Mouse (Mus musculus): ENCODE results near the gene Slc25a10. TPM values are rescaled to one million over a fixed set of nuclear protein-coding genes. Genes with fewer than 3 reads are reported as not detected.
"Not testable (repeated sequence)": the region's sequence is repeated elsewhere in the genome, so short reads cannot be mapped to it uniquely, and the experiment has no call there.

Gene Slc25a10
- polyA plus RNA-seq, 1 experiment = 32.9 TPM

DNA sequence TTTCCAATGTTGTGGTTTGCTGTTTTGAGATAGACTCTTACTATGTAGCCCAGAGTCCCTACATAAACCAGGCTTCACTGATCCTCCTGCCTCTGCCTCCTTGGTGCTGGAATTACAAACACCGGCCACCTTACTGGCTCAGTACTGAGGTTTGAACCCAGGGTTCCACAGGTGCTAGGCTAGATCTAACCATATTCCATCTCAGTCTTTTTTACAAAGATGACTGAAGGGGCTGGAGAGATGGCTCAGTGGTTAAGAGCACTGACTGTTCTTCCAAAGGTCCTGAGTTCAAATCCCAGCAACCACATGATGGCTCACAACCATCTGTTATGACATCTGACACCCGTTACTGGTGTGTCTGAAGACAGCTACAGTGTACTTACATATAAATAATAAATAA is 22.6 kb downstream of the Slc25a10 start:
- H3K4me1 ChIP-seq (ENCODE audit: control insufficient read depth, insufficient read depth, insufficient read length, low read length); H3K27ac ChIP-seq (replicated peaks; ENCODE audit: low read depth, low read length); H3K4me3 ChIP-seq (ENCODE audit: insufficient read depth, low read depth, low read length): not testable (repeated sequence)

GRCm38 (mm10) chr11:120515611-120516010 is 24.0 kb downstream of the Slc25a10 start:
- Histone ChIP-seq H3K27ac (replicated peaks; ENCODE audit: low read depth, low read length) (no peak overlapping the region), H3K4me1 (ENCODE audit: control insufficient read depth, insufficient read depth, insufficient read length, low read length) (peaks cover 3% of the 10 kb centered on the region; the same call in 1 of the 2 replicates), H3K4me3 (ENCODE audit: insufficient read depth, low read depth, low read length) (no peak overlapping the region)

- Histone ChIP-seq H3K4me3 (ENCODE audit: insufficient read depth, low read depth, low read length) (no peak overlapping the region), H3K27ac (replicated peaks; ENCODE audit: low read depth, low read length) (no peak overlapping the region), H3K4me1 (ENCODE audit: control insufficient read depth, insufficient read depth, insufficient read length, low read length) (peaks cover 3% of the 10 kb centered on the region; the same call in 1 of the 2 replicates)
These were observed 25.5 kb downstream of the Slc25a10 start for GRCm38 (mm10) chr11:120517147-120517546.

- Histone ChIP-seq H3K4me1 (ENCODE audit: control insufficient read depth, insufficient read depth, insufficient read length, low read length) (peaks cover 3% of the 10 kb centered on the region; the same call in 1 of the 2 replicates), H3K4me3 (ENCODE audit: insufficient read depth, low read depth, low read length) (no peak overlapping the region), H3K27ac (replicated peaks; ENCODE audit: low read depth, low read length) (peak overlapping the region; percentile 53)
These were observed 26.4 kb downstream of the Slc25a10 start for GRCm38 (mm10) chr11:120518027-120518426.

GRCm38 (mm10) chr11:120518558-120518957 is 26.9 kb downstream of the Slc25a10 start:
- Histone ChIP-seq H3K4me1 (ENCODE audit: control insufficient read depth, insufficient read depth, insufficient read length, low read length) (peaks cover 3% of the 10 kb centered on the region; the same call in 1 of the 2 replicates), H3K4me3 (ENCODE audit: insufficient read depth, low read depth, low read length) (no peak overlapping the region), H3K27ac (replicated peaks; ENCODE audit: low read depth, low read length) (peak overlapping the region; percentile 8; the same call in 1 of the 2 replicates)

GRCm38 (mm10) chr11:120519738-120520137 is 28.1 kb downstream of the Slc25a10 start:
- Histone ChIP-seq H3K4me3 (ENCODE audit: insufficient read depth, low read depth, low read length) (no peak overlapping the region), H3K4me1 (ENCODE audit: control insufficient read depth, insufficient read depth, insufficient read length, low read length) (peaks cover 3% of the 10 kb centered on the region; the same call in 1 of the 2 replicates), H3K27ac (replicated peaks; ENCODE audit: low read depth, low read length) (peak overlapping the region; percentile 35; the same call in 1 of the 2 replicates)

DNA sequence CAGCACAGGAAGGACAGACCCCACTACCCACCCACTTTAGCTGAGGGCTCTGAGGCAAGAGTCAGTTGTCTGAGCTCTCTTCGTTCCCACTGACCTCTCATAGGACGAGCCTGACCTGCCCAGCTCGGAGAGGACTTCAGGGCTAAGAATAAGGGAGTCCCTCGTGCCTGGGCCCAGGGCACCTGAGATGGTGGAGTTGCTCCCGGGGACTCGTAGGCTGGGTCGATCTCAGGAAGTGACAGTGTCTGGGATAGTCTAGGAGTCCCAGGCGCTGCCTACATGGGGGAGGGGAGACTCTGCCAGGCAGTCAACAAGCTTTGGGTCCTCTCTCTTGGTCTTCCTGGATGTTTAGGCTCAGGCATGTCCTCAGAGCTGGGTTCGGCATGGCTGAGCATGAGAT is 28.9 kb downstream of the Slc25a10 start:
- Histone ChIP-seq H3K4me3 (ENCODE audit: insufficient read depth, low read depth, low read length) (no peak overlapping the region), H3K27ac (replicated peaks; ENCODE audit: low read depth, low read length) (no peak overlapping the region), H3K4me1 (ENCODE audit: control insufficient read depth, insufficient read depth, insufficient read length, low read length) (peaks cover 3% of the 10 kb centered on the region; the same call in 1 of the 2 replicates)

- H3K27ac ChIP-seq (replicated peaks; ENCODE audit: low read depth, low read length) = no peak overlapping the region
- H3K4me3 ChIP-seq (ENCODE audit: insufficient read depth, low read depth, low read length) = no peak overlapping the region
- H3K4me1 ChIP-seq (ENCODE audit: control insufficient read depth, insufficient read depth, insufficient read length, low read length) = peaks cover 3% of the 10 kb centered on the region; the same call in 1 of the 2 replicates
These were observed 29.4 kb downstream of the Slc25a10 start for GRCm38 (mm10) chr11:120520967-120521540.

DNA sequence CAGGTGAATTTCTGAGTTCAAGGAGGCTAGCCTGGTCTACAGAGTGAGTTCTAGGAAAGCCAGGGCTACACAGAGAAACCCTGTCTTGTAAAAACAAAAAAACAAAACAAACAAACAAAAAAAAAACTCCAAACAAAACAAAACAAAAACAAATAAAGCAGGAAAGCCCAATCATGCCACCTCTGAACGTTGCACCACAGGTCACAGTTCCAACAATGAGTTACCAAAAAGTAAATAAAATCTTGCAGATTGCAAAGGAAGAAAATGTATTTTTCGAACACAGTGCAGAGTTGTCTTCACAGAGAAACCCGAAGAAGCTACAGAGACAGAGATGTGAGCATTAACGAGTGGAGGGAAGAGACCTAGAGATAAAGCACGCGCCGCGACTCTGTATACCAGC is 30.9 kb downstream of the Slc25a10 start:
- no peak overlapping the region for H3K4me3 ChIP-seq (ENCODE audit: insufficient read depth, low read depth, low read length)
- no peak overlapping the region for H3K27ac ChIP-seq (replicated peaks; ENCODE audit: low read depth, low read length)

GRCm38 (mm10) chr11:120525959-120526358 is 34.3 kb downstream of the Slc25a10 start:
- Histone ChIP-seq H3K4me3 (ENCODE audit: insufficient read depth, low read depth, low read length) (no peak overlapping the region), H3K27ac (replicated peaks; ENCODE audit: low read depth, low read length) (no peak overlapping the region), H3K4me1 (ENCODE audit: control insufficient read depth, insufficient read depth, insufficient read length, low read length) (peaks cover 4% of the 10 kb centered on the region)

More for the DNA sequence above, 30.9 kb downstream of the Slc25a10 start:
- H3K4me1 ChIP-seq (ENCODE audit: control insufficient read depth, insufficient read depth, insufficient read length, low read length) = peaks cover 3% of the 10 kb centered on the region; the same call in 1 of the 2 replicates

DNA sequence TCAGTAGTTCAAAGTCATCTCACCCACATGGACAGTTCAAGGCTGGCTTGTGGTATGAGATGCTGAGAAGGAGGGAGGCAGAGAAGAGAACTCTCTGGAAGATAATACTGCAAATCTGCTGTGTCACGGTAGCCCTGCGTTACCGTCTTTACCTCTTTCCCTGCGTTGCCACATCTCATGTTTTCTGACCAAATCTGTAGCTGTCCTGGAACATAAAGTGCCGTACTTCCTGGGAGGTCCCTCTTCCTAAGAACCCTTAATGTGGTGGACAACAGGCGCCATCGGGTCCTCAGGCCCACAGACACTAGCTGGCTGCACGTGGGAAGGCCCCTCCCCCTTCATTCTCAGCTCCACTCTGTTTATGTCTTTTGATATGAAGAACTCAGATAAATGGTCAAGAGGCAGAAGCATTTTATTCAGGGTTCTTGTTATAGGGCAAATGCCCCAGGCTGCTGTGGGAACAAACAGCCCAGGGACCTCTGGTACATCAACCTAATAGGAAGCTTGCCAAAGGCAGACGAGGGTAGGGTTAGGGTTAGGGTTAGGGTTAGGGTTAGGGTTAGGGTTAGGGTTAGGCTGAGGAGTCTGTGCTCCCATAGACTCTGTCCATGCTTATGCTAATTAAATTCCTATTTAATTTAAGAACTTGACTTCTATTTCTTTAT is 36.2 kb downstream of the Slc25a10 start:
- Histone ChIP-seq H3K27ac (replicated peaks; ENCODE audit: low read depth, low read length) (no peak overlapping the region), H3K4me3 (ENCODE audit: insufficient read depth, low read depth, low read length) (no peak overlapping the region), H3K4me1 (ENCODE audit: control insufficient read depth, insufficient read depth, insufficient read length, low read length) (peaks cover 7% of the 10 kb centered on the region)

DNA sequence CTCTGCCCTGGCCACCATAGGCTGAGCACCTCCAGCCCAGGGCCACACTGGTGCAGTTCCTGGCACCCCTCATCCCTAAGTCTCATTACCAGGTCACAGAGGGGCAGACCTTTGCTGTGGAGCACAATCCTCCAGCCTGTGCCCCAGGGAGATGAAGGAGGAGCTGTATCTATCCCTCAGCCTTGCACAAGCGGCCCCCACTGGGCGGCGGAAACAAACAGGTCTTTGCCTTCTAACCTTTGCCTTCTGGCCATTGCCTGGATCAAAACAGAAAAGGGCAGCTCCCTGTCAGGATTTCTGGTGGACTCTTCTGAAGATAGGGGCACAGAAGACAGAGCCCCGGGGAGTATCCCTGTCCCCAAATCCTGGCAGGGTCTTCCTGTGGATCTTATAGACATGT is 37.3 kb downstream of the Slc25a10 start:
- Histone ChIP-seq H3K27ac (replicated peaks; ENCODE audit: low read depth, low read length) (no peak overlapping the region), H3K4me1 (ENCODE audit: control insufficient read depth, insufficient read depth, insufficient read length, low read length) (peaks cover 7% of the 10 kb centered on the region), H3K4me3 (ENCODE audit: insufficient read depth, low read depth, low read length) (no peak overlapping the region)

GRCm38 (mm10) chr11:120530085-120530964 is 38.7 kb downstream of the Slc25a10 start, which contains the start of gene Gcgr:
TSS of gene Gcgr (plus strand) at chr11:120530699.
- peak within 1 kb of the TSS; percentile 38 for H3K4me3 ChIP-seq (ENCODE audit: insufficient read depth, low read depth, low read length)
- H3K27ac ChIP-seq (replicated peaks; ENCODE audit: low read depth, low read length) = no peak within 1 kb of the TSS
- H3K4me1 ChIP-seq (ENCODE audit: control insufficient read depth, insufficient read depth, insufficient read length, low read length) = peaks cover 7% of the 10 kb centered on the region

DNA sequence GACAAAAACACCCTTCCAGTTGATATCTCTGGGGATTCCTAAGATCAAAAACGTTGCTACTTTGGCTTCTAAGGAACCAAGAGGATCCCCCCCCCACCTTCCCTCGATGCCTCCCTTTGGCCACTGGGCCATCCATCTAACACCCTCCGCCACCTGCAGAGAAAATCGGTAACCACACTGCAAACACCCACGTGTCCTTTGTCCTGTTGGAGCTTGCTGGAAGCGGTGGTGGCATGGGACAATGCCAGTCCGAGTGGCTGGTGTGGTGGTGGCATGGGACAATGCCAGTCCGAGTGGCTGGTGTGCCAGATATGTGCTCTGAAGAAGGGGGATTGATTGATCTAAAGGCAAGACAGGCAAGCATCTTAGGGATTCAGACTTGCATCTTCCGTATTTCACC is 40.0 kb downstream of the Slc25a10 start:
- Histone ChIP-seq H3K27ac (replicated peaks; ENCODE audit: low read depth, low read length) (no peak overlapping the region), H3K4me1 (ENCODE audit: control insufficient read depth, insufficient read depth, insufficient read length, low read length) (peaks cover 7% of the 10 kb centered on the region), H3K4me3 (ENCODE audit: insufficient read depth, low read depth, low read length) (no peak overlapping the region)

GRCm38 (mm10) chr11:120534093-120534492 is 42.5 kb downstream of the Slc25a10 start:
- no peak overlapping the region for H3K27ac ChIP-seq (replicated peaks; ENCODE audit: low read depth, low read length)
- H3K4me1 ChIP-seq (ENCODE audit: control insufficient read depth, insufficient read depth, insufficient read length, low read length) = peaks cover 7% of the 10 kb centered on the region

More at GRCm38 (mm10) chr11:120534093-120534492, 42.5 kb downstream of the Slc25a10 start:
- no peak overlapping the region for H3K4me3 ChIP-seq (ENCODE audit: insufficient read depth, low read depth, low read length)

Data from brown adipose tissue, adult 24 weeks (tissue).